Mouse (Mus musculus) bone marrow macrophage, adult 2 months (primary cell): ENCODE measurements around the gene Slamf1. TPM values are rescaled to one million over a fixed set of nuclear protein-coding genes. Genes with fewer than 3 reads are reported as not detected.
"Not testable (repeated sequence)": the region's sequence is repeated elsewhere in the genome, so short reads cannot be mapped to it uniquely, and the experiment has no call there.

Experiments
- H3K27ac ChIP-seq: 2 replicates; pipeline ENCODE4 v1.5.1; 2012; ENCODE audit warnings: low read depth, low read length; ENCODE audit not compliant: insufficient read depth
- H3K4me1 ChIP-seq: 2 replicates; pipeline ENCODE4 v1.6.1; 2012; ENCODE audit warnings: low read length; ENCODE audit not compliant: control insufficient read depth, insufficient read depth
- H3K4me3 ChIP-seq: 2 replicates; pipeline ENCODE4 v1.5.1; 2012; ENCODE audit warnings: mild to moderate bottlenecking, low read length, moderate library complexity; ENCODE audit not compliant: insufficient read depth
- CTCF ChIP-seq: IDR thresholded peaks from 2 replicates; pipeline ENCODE4 v1.5.1; 2012; ENCODE audit warnings: low read depth, mild to moderate bottlenecking, low read length, moderate library complexity
- POLR2A ChIP-seq: IDR thresholded peaks from 2 replicates; pipeline ENCODE4 v1.6.1; 2012; ENCODE audit warnings: mild to moderate bottlenecking, low read depth, low read length, borderline replicate concordance
- polyA plus RNA-seq: library from polyadenylated mRNA; stranded (reverse); fragments of >200 nt; gene quantifications from 2 replicates; pipeline ENCODE4 v1.2.4, GENCODE M21; 2012; ENCODE audit not compliant: missing spikeins, insufficient read depth, insufficient read length

Slamf1 gene
- polyA plus RNA-seq, 1 experiment, result not detected

DNA sequence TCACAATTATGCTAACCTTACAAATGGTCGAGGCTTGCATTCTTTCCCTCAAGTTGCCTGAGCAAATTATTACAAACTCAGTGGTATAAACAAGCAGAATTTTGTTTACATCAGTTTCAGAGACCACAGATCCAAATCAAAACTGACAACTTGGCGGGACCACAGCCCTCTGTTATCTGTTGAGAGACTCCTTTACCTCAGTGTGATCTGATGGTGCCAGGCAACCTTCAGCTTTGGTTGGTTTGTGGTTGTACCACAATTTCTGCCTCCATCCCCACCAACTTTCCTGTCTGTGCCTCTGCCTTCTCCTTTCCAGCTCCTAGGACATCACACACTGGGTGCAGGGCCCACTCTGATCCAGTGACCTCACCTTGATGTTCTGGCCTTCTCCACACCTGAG, 29.3 kb downstream of the Slamf1 start:
- Histone ChIP-seq H3K4me1 (no peaks in the 10 kb centered on the region), H3K4me3 (no peak overlapping the region), H3K27ac (no peak overlapping the region)
- TF ChIP-seq CTCF, result no peak
- TF ChIP-seq POLR2A, result no peak

DNA sequence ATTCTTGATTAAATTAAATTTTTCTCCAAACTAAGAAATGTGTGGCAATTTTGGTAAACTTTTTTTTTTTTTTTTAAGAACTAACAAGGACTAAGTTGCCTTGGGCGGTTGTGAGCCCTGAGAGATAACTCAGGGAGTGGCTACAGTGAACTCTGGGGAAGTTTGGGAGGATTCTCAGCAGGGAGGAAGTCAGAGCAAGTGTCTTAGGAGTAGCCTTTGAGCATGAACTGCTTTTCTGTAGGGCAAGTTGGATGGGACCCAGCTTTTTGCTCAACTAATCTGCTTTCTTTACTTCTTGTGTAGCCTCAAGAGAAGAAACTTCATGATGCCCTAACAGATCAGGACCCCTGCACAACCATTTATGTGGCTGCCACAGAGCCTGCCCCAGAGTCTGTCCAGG, 30.9 kb downstream of the Slamf1 start:
- Histone ChIP-seq H3K27ac (no peak overlapping the region), H3K4me1 (no peaks in the 10 kb centered on the region)

DNA sequence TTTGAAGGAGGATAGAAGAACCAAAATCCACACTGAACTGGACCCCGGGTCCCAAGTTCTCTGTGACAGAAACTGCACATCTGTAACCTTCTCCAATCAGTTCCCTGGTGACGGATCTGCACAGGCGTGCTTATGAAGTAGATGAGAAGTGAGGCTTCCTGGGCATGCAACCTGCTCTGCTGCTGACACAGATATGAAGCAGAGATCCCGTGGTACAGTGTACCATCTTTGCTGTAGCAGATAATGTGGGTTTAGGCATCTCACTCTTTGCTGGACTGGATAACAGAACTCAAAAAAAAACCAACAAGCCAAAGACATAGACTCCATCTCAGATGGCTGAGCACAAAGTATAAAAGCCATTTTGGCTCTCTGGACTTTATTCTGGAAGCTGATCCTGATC, 32.7 kb downstream of the Slamf1 start:
- Histone ChIP-seq H3K4me1 (no peaks in the 10 kb centered on the region), H3K27ac (no peak overlapping the region), H3K4me3 (no peak overlapping the region)
- no peak for TF ChIP-seq POLR2A
- TF ChIP-seq CTCF, result no peak

More for the DNA sequence above, 30.9 kb downstream of the Slamf1 start:
- no peak for TF ChIP-seq CTCF
- H3K4me3 ChIP-seq, result no peak overlapping the region

DNA sequence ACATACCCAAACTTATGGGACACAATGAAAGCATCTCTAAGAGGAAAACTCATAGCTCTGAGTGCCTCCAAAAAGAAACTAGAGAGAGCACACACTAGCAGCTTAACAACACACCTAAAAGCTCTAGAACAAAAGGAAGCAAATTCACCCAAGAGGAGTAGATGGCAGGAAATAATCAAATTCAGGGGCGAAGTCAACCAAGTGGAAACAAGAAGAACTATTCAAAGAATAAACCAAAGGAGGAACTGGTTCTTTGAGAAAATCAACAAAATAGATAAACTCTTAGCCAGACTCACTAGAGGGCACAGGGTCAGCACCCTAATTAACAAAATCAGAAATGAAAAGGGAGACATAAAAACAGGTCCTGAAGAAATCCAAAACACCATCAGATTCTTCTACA, 44.1 kb downstream of the Slamf1 start:
- H3K27ac ChIP-seq, H3K4me3 ChIP-seq, H3K4me1 ChIP-seq: not testable (repeated sequence)

DNA sequence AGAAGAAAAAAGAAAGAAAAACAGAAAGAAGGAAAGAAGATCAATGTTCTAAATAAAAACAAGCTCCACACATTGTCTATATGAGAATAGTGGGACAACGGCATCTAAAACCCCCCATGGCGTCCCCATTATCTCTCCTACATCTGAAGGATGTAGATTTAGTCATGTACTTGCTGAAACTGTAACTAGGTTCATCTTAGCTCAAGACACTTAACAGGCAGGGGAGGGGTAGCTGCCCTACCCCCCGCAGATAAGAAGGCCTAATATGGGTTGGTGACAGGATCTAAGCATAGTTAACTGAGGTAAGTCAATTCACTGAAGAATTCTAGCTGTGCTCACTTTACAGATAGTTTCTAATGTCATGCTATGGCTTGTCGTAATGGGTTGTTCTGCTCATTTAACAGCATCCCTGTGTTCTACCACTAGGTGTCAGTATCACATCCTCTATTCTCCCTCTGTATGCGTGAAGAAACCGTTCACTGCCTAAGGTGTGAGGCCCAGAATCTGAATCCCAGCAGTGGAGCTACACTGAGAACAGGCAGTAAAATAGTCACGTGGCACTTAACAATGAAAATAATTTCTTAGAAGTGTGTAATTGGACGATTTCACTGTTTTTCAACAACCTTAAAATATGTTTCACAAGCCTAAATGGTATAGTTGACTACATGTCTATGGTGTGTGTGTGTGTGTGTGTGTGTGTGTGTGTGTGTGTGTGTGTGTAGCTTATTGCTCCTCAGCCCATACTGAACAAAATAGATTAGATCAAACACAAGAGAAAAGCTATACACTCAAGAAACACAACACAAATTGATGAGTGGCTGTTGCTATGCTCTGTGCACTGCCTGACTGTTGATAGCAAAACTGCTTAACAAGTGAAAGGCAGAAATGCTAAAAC, 48.9 kb downstream of the Slamf1 start:
- Histone ChIP-seq H3K4me3 (no peak overlapping the region), H3K27ac (no peak overlapping the region), H3K4me1 (no peaks in the 10 kb centered on the region)
- TF ChIP-seq CTCF (no peak), POLR2A (no peak)

DNA sequence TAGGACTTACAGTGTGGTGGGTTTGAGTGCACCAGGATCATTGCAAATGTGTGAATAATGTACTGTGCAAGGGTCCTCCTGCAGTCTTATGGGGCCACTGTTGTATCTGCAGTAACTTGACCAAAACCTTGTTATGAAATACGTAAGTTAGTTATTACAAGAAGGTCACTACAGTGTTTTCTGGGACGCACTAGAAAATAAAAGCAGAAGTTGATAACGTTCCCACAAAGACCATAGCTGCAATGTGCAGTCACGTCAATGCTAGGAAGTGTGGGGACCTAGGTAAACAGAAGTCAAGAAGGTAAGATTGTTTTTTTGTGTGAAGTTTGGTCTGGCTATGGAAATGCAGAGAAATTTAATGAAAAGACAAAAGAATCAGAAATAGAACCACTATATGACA, 50.1 kb downstream of the Slamf1 start:
- no peak overlapping the region for H3K4me3 ChIP-seq
- no peaks in the 10 kb centered on the region for H3K4me1 ChIP-seq
- no peak for TF ChIP-seq POLR2A
- no peak for TF ChIP-seq CTCF
- H3K27ac ChIP-seq, result no peak overlapping the region

DNA sequence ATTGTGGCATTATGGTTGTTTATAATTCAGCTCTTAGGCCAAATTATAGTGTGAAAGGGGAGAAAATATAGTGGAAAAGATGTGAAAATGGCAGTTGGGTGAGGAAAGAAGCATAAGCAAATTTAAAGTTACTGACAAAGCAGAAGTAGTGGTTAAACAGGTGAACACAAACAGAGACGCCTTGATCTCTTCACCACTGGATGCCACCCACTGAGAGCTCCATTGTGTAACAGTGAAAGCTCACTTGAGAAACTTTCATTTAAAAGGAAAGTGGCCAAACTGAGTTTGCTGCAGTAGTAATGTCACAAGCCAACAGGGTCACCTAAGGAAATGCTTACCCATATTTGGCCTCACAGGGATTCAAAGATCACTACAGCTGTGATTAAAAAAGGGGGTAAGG, 54.4 kb downstream of the Slamf1 start:
- no peak overlapping the region for H3K4me3 ChIP-seq
- TF ChIP-seq POLR2A (no peak), CTCF (no peak)
- no peak overlapping the region for H3K27ac ChIP-seq
- peaks cover 9% of the 10 kb centered on the region for H3K4me1 ChIP-seq

DNA sequence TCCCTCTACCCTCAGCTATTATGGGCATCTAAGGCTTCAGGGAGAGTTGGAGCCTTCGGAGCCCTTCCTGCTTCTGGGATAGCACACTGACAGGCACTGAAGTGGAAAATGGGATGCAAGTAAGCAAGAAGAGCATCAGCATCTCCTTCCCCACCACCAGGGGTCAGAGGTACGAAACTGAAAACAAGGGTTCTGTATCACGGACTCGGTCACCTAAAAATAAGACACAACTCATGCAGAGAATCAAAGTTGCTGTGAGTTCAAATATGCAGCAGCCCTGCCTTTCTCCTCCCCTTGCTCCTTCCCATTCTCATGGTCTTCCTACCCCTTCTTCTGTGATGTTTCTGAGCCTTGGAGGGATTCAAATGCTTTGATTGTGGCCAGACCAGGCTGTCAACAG, 58.5 kb downstream of the Slamf1 start:
- Histone ChIP-seq H3K4me1 (peaks cover 17% of the 10 kb centered on the region), H3K27ac (no peak overlapping the region), H3K4me3 (no peak overlapping the region)
- TF ChIP-seq POLR2A (no peak), CTCF (no peak)

DNA sequence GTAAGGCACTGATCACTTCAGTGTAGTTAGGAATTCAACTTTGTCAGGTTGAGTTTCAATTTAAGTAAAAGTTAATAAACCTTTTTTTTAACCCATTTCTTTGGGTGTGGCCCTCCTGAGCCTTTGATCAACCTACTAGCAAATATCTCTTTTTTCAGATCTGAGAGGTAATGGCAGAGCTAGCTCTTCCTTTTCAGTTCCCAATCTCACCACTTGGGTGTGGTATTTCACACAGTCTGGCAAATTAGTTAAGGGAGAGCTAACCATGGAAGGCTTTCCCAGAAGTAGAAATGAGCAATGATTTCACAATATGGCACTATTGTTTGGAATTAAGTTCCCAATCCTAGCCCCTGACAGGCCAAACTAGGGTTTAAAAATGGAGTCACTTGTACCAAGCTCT, 59.2 kb downstream of the Slamf1 start:
- no peak overlapping the region for H3K4me3 ChIP-seq
- no peak overlapping the region for H3K27ac ChIP-seq
- TF ChIP-seq CTCF (no peak), POLR2A (no peak)
- H3K4me1 ChIP-seq, result peaks cover 17% of the 10 kb centered on the region

DNA sequence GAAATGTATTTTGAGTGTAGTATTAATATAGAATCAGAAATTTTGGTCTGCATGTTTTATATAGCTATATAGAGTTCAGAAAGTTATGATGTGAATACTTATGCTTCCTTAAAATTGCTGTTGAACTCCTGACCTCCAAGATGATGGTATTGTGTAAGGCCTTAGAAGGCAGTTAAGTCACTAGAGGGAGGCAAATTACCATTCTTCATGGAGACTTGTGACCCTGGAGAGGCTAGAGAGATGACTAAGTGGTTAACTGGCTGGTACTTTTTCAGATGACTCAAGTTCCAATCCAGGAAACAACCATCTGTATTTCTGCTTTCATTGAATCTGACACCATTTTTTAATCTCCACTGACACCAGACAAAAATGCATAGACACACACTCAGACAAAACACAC, 60.7 kb downstream of the Slamf1 start:
- TF ChIP-seq CTCF, result no peak
- no peak for TF ChIP-seq POLR2A
- no peak overlapping the region for H3K27ac ChIP-seq
- peaks cover 17% of the 10 kb centered on the region for H3K4me1 ChIP-seq
- H3K4me3 ChIP-seq, result no peak overlapping the region
